Mouse (Mus musculus) induced T-regulatory cell, adult 2 months (primary cell): ENCODE results near the gene Atxn1.

Source experiments
- DNase-seq: peaks from one replicate; pipeline ENCODE4 v3.0.0-alpha.2; 2012; ENCODE audit warnings: low read depth

The Atxn1 gene

GRCm38 (mm10) chr13:45629750-45630149 lies 335.1 kb downstream of the Atxn1 start:
- no peak for DNase-seq

- DNase-seq: no peak
These were observed 336.5 kb downstream of the Atxn1 start for GRCm38 (mm10) chr13:45628341-45628740.

- DNase-seq: no peak
These were observed 337.5 kb downstream of the Atxn1 start for GRCm38 (mm10) chr13:45627206-45627751.

GRCm38 (mm10) chr13:45625740-45626139 lies 339.1 kb downstream of the Atxn1 start:
- DNase-seq: no peak

GRCm38 (mm10) chr13:45623846-45624245 lies 341.0 kb downstream of the Atxn1 start:
- DNase-seq: peak; percentile 89

- DNase-seq: no peak
These were observed 341.8 kb downstream of the Atxn1 start for GRCm38 (mm10) chr13:45622871-45623546.

- DNase-seq: no peak
These were observed 344.1 kb downstream of the Atxn1 start for GRCm38 (mm10) chr13:45620687-45621086.

- DNase-seq: no peak
These were observed 344.5 kb downstream of the Atxn1 start for GRCm38 (mm10) chr13:45620281-45620680.

- no peak for DNase-seq
These were observed 346.8 kb downstream of the Atxn1 start for GRCm38 (mm10) chr13:45617988-45618387.

GRCm38 (mm10) chr13:45614762-45615161 lies 350.0 kb downstream of the Atxn1 start:
- no peak for DNase-seq

- peak; percentile 56 for DNase-seq
These were observed 351.5 kb downstream of the Atxn1 start for GRCm38 (mm10) chr13:45613346-45613745.

GRCm38 (mm10) chr13:45611554-45611953 lies 353.3 kb downstream of the Atxn1 start:
- DNase-seq: no peak

GRCm38 (mm10) chr13:45609461-45609860 lies 355.3 kb downstream of the Atxn1 start:
- DNase-seq: no peak

- DNase-seq: peak; percentile 31
These were observed 356.2 kb downstream of the Atxn1 start for GRCm38 (mm10) chr13:45608593-45608992.

- DNase-seq: no peak
These were observed 356.9 kb downstream of the Atxn1 start for GRCm38 (mm10) chr13:45607946-45608345.

GRCm38 (mm10) chr13:45603636-45604035 lies 361.2 kb downstream of the Atxn1 start:
- DNase-seq: no peak

- DNase-seq: no peak
These were observed 364.4 kb downstream of the Atxn1 start for GRCm38 (mm10) chr13:45600443-45600842.

GRCm38 (mm10) chr13:45599831-45600230 lies 365.0 kb downstream of the Atxn1 start:
- DNase-seq: no peak

GRCm38 (mm10) chr13:45595416-45595815 lies 369.4 kb downstream of the Atxn1 start:
- DNase-seq: no peak

GRCm38 (mm10) chr13:45593914-45594313 lies 370.9 kb downstream of the Atxn1 start:
- no peak for DNase-seq

GRCm38 (mm10) chr13:45590898-45591297 lies 373.9 kb downstream of the Atxn1 start:
- DNase-seq: no peak

- peak; percentile 21 for DNase-seq
These were observed 381.7 kb downstream of the Atxn1 start for GRCm38 (mm10) chr13:45583061-45583460.

GRCm38 (mm10) chr13:45582294-45582693 lies 382.5 kb downstream of the Atxn1 start:
- no peak for DNase-seq

GRCm38 (mm10) chr13:45579751-45580150 lies 385.1 kb downstream of the Atxn1 start:
- DNase-seq: no peak
